Mouse (Mus musculus) forebrain, embryonic 15.5 days (tissue): Measurements from ENCODE around the gene Dynlrb1. TPM values are rescaled to one million over a fixed set of nuclear protein-coding genes. Genes with fewer than 3 reads are reported as not detected.

ENCODE experiments used
- ATAC-seq: fragments of 200-750 bp; cut with Nextera tagmentation; replicated peaks from 2 replicates; pipeline ENCODE4 v1.8.0; 2017; ENCODE audit warnings: mild to moderate bottlenecking, moderate TSS enrichment, moderate library complexity
- H3K27ac ChIP-seq: fragments of 300-500 bp; sonication (generic); replicated peaks from 2 replicates; pipeline ENCODE4 v1.5.1; 2015; ENCODE audit warnings: mild to moderate bottlenecking, inconsistent platforms
- H3K27me3 ChIP-seq: fragments of 300-500 bp; sonication (generic); 2 replicates; pipeline ENCODE4 v1.6.1; 2015; ENCODE audit warnings: inconsistent platforms
- H3K36me3 ChIP-seq: fragments of 300-500 bp; sonication (generic); 2 replicates; pipeline ENCODE4 v1.6.1; 2015; ENCODE audit warnings: mild to moderate bottlenecking, inconsistent platforms
- H3K4me1 ChIP-seq: fragments of 300-500 bp; sonication (generic); 2 replicates; pipeline ENCODE4 v1.6.1; 2015; ENCODE audit warnings: inconsistent platforms
- H3K4me2 ChIP-seq: fragments of 300-500 bp; sonication (generic); replicated peaks from 2 replicates; pipeline ENCODE4 v1.6.1; 2015; ENCODE audit warnings: mild to moderate bottlenecking, inconsistent platforms
- H3K4me3 ChIP-seq: fragments of 300-500 bp; sonication (generic); 2 replicates; pipeline ENCODE4 v1.5.1; 2015; ENCODE audit warnings: mild to moderate bottlenecking, inconsistent platforms
- H3K9ac ChIP-seq: fragments of 300-500 bp; sonication (generic); replicated peaks from 2 replicates; pipeline ENCODE4 v1.6.1; 2015; ENCODE audit warnings: mild to moderate bottlenecking, inconsistent platforms
- H3K9me3 ChIP-seq: fragments of 300-500 bp; sonication (generic); 2 replicates; pipeline ENCODE4 v1.6.1; 2016; ENCODE audit warnings: inconsistent platforms
- WGBS: fragments of 180-500 bp; shearing (Covaris S2); methylation state at CpG from one replicate; pipeline ENCODE4 v1.1.7; 2015; ENCODE audit warnings: mixed read lengths; 5-methylcytosine and 5-hydroxymethylcytosine counted together
- polyA plus RNA-seq: library from polyadenylated mRNA; unstranded; fragments of >200 nt; fragmentation: Nextera tagmentation; extraction: Ambion mirVana; gene quantifications from 2 replicates; pipeline ENCODE4 v1.2.1, GENCODE M21; 2015

Gene Dynlrb1
- polyA plus RNA-seq, result 632 and 664 TPM in 2 replicates

GRCm38 (mm10) chr2:155236362-155236992 lies at the start of gene Dynlrb1:
Gene Dynlrb1, plus strand, starts transcription at chr2:155236533.
- under 1% methylated on average over 50 of the region's 50 CpGs for WGBS
- peak within 1 kb of the TSS; percentile 80 for H3K4me3 ChIP-seq
- ATAC-seq, result peak; percentile 100

GRCm38 (mm10) chr2:155207419-155207818 lies 28.9 kb upstream of the Dynlrb1 start:
- H3K4me2 ChIP-seq, result no peak overlapping the region
- no peak overlapping the region for H3K4me3 ChIP-seq
- ATAC-seq, result no peak
- no peaks in the 10 kb centered on the region for H3K27me3 ChIP-seq
- no peak overlapping the region for H3K27ac ChIP-seq
- no peaks in the 10 kb centered on the region for H3K9me3 ChIP-seq
- no peak overlapping the region for H3K9ac ChIP-seq
- whole genome bisulfite sequencing, result 77% methylated on average over 2 of the region's 2 CpGs
- H3K4me1 ChIP-seq, result no peaks in the 10 kb centered on the region
- peaks cover 76% of the 10 kb centered on the region for H3K36me3 ChIP-seq

More at GRCm38 (mm10) chr2:155236362-155236992, at the start of gene Dynlrb1:
- H3K36me3 ChIP-seq, result peaks cover 8% of the 10 kb centered on the region; the same call in 1 of the 2 replicates
- H3K9me3 ChIP-seq, result no peaks in the 10 kb centered on the region
- H3K9ac ChIP-seq, result peak within 1 kb of the TSS; percentile 93
- peak within 1 kb of the TSS; percentile 95 for H3K27ac ChIP-seq
- peak within 1 kb of the TSS; percentile 72 for H3K4me2 ChIP-seq
- no peaks in the 10 kb centered on the region for H3K27me3 ChIP-seq
- H3K4me1 ChIP-seq, result peaks cover 28% of the 10 kb centered on the region

GRCm38 (mm10) chr2:155223145-155223544 lies 13.2 kb upstream of the Dynlrb1 start:
- Histone ChIP-seq H3K27me3 (no peaks in the 10 kb centered on the region), H3K36me3 (peaks cover 84% of the 10 kb centered on the region), H3K27ac (no peak overlapping the region), H3K9ac (no peak overlapping the region), H3K4me1 (no peaks in the 10 kb centered on the region), H3K4me3 (no peak overlapping the region), H3K9me3 (no peaks in the 10 kb centered on the region), H3K4me2 (no peak overlapping the region)
- 86% methylated on average over 2 of the region's 2 CpGs for WGBS
- ATAC-seq, result no peak

- Histone ChIP-seq H3K27me3 (no peaks in the 10 kb centered on the region), H3K9me3 (no peaks in the 10 kb centered on the region), H3K36me3 (peaks cover 70% of the 10 kb centered on the region), H3K4me1 (no peaks in the 10 kb centered on the region), H3K4me2 (no peak overlapping the region), H3K9ac (no peak overlapping the region), H3K27ac (no peak overlapping the region), H3K4me3 (no peak overlapping the region)
- ATAC-seq, result no peak
- WGBS, result 94% methylated on average over 7 of the region's 7 CpGs
Measured at GRCm38 (mm10) chr2:155224721-155225120, 11.6 kb upstream of the Dynlrb1 start.

- WGBS, result 3% methylated on average over 13 of the region's 13 CpGs
- Histone ChIP-seq H3K4me3 (peak overlapping the region; percentile 80), H3K27ac (peak overlapping the region; percentile 95), H3K36me3 (peaks cover 7% of the 10 kb centered on the region; the same call in 1 of the 2 replicates), H3K9ac (peak overlapping the region; percentile 93), H3K27me3 (no peaks in the 10 kb centered on the region), H3K4me2 (peak overlapping the region; percentile 72), H3K9me3 (no peaks in the 10 kb centered on the region), H3K4me1 (peaks cover 28% of the 10 kb centered on the region)
- peak; percentile 94 for ATAC-seq
Measured at GRCm38 (mm10) chr2:155235746-155236361, 479 bp upstream of the Dynlrb1 start.

- peak overlapping the region; percentile 70 for H3K4me2 ChIP-seq
- H3K36me3 ChIP-seq, result peaks cover 8% of the 10 kb centered on the region; the same call in 1 of the 2 replicates
- H3K27me3 ChIP-seq, result no peaks in the 10 kb centered on the region
- H3K4me1 ChIP-seq, result peaks cover 28% of the 10 kb centered on the region
- peak overlapping the region; percentile 80 for H3K4me3 ChIP-seq
- H3K9ac ChIP-seq, result peak overlapping the region; percentile 93
- no peak for ATAC-seq
- 18% methylated on average over 4 of the region's 4 CpGs for WGBS
- H3K9me3 ChIP-seq, result no peaks in the 10 kb centered on the region
- no peak overlapping the region for H3K27ac ChIP-seq
Measured at GRCm38 (mm10) chr2:155237276-155237675, 943 bp downstream of the Dynlrb1 start.

GRCm38 (mm10) chr2:155240915-155241314 lies 4.6 kb downstream of the Dynlrb1 start:
- H3K4me3 ChIP-seq, result no peak overlapping the region
- no peak for ATAC-seq
- 80% methylated on average over 4 of the region's 4 CpGs for WGBS

GRCm38 (mm10) chr2:155242296-155242855 lies 6.0 kb downstream of the Dynlrb1 start:
- no peak overlapping the region for H3K4me3 ChIP-seq
- no peak for ATAC-seq

More at GRCm38 (mm10) chr2:155240915-155241314, 4.6 kb downstream of the Dynlrb1 start:
- Histone ChIP-seq H3K9ac (no peak overlapping the region), H3K4me2 (no peak overlapping the region), H3K36me3 (peaks cover 45% of the 10 kb centered on the region), H3K9me3 (no peaks in the 10 kb centered on the region), H3K4me1 (peaks cover 24% of the 10 kb centered on the region), H3K27me3 (no peaks in the 10 kb centered on the region), H3K27ac (no peak overlapping the region)

GRCm38 (mm10) chr2:155246231-155246630 lies 9.9 kb downstream of the Dynlrb1 start:
- no peaks in the 10 kb centered on the region for H3K27me3 ChIP-seq
- H3K4me2 ChIP-seq, result no peak overlapping the region
- no peak overlapping the region for H3K27ac ChIP-seq
- ATAC-seq, result no peak
- H3K36me3 ChIP-seq, result peaks cover 90% of the 10 kb centered on the region
- no peaks in the 10 kb centered on the region for H3K4me1 ChIP-seq
- no peak overlapping the region for H3K9ac ChIP-seq
- 95% methylated on average over 4 of the region's 4 CpGs for WGBS
- no peak overlapping the region for H3K4me3 ChIP-seq
- H3K9me3 ChIP-seq, result no peaks in the 10 kb centered on the region

More at GRCm38 (mm10) chr2:155242296-155242855, 6.0 kb downstream of the Dynlrb1 start:
- Histone ChIP-seq H3K9ac (no peak overlapping the region), H3K27me3 (no peaks in the 10 kb centered on the region), H3K4me2 (no peak overlapping the region), H3K4me1 (peaks cover 20% of the 10 kb centered on the region), H3K36me3 (peaks cover 57% of the 10 kb centered on the region), H3K27ac (no peak overlapping the region), H3K9me3 (no peaks in the 10 kb centered on the region)
- 89% methylated on average over 7 of the region's 7 CpGs for WGBS

- no peak overlapping the region for H3K27ac ChIP-seq
- H3K36me3 ChIP-seq, result peaks cover 84% of the 10 kb centered on the region
- no peaks in the 10 kb centered on the region for H3K9me3 ChIP-seq
- no peak overlapping the region for H3K4me2 ChIP-seq
- H3K4me1 ChIP-seq, result no peaks in the 10 kb centered on the region
- no peak overlapping the region for H3K4me3 ChIP-seq
- H3K27me3 ChIP-seq, result no peaks in the 10 kb centered on the region
- no peak overlapping the region for H3K9ac ChIP-seq
- WGBS, result 100% methylated on average over 1 of the region's 1 CpGs
- no peak for ATAC-seq
Measured at GRCm38 (mm10) chr2:155248206-155248605, 11.9 kb downstream of the Dynlrb1 start.

GRCm38 (mm10) chr2:155248718-155249117 lies 12.4 kb downstream of the Dynlrb1 start:
- H3K4me3 ChIP-seq, result no peak overlapping the region
- H3K4me1 ChIP-seq, result no peaks in the 10 kb centered on the region
- WGBS, result 86% methylated on average over 2 of the region's 2 CpGs
- H3K36me3 ChIP-seq, result peaks cover 79% of the 10 kb centered on the region
- no peaks in the 10 kb centered on the region for H3K27me3 ChIP-seq
- H3K27ac ChIP-seq, result no peak overlapping the region
- H3K9ac ChIP-seq, result no peak overlapping the region
- no peak overlapping the region for H3K4me2 ChIP-seq
- no peaks in the 10 kb centered on the region for H3K9me3 ChIP-seq
- no peak for ATAC-seq

GRCm38 (mm10) chr2:155249588-155249987 lies 13.3 kb downstream of the Dynlrb1 start:
- Histone ChIP-seq H3K36me3 (peaks cover 70% of the 10 kb centered on the region), H3K27ac (no peak overlapping the region), H3K27me3 (no peaks in the 10 kb centered on the region), H3K4me3 (no peak overlapping the region), H3K4me1 (no peaks in the 10 kb centered on the region), H3K4me2 (no peak overlapping the region), H3K9me3 (no peaks in the 10 kb centered on the region), H3K9ac (no peak overlapping the region)
- 93% methylated on average over 5 of the region's 5 CpGs for WGBS
- no peak for ATAC-seq
